Mouse (Mus musculus) A20 (cell line): ENCODE measurements around the gene Auts2.

Experiments used
- DNase-seq: peaks from one replicate; pipeline ENCODE4 v3.0.0-alpha.2; 2011; ENCODE audit warnings: low read depth, low spot score

Auts2 gene

DNA sequence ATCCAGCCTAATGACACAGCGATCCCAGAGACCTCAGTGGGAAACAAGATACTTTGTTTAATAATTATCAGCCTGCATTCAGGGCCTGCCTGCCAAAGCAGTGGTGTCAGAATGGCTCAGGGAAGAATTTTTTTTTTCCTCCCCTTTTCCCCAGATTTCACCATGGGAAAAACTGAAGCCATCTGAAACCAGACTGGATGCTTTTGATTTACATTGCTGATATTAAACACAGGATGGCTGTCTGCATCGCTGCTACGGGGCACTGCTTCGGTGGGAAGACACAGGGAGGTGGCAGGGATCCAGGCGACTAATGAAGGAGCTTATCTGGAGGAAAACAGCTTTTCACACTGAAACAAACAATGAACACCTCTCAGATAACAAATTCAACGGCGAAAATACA, 912.6 kb downstream of the Auts2 start:
- no peak for DNase-seq

DNA sequence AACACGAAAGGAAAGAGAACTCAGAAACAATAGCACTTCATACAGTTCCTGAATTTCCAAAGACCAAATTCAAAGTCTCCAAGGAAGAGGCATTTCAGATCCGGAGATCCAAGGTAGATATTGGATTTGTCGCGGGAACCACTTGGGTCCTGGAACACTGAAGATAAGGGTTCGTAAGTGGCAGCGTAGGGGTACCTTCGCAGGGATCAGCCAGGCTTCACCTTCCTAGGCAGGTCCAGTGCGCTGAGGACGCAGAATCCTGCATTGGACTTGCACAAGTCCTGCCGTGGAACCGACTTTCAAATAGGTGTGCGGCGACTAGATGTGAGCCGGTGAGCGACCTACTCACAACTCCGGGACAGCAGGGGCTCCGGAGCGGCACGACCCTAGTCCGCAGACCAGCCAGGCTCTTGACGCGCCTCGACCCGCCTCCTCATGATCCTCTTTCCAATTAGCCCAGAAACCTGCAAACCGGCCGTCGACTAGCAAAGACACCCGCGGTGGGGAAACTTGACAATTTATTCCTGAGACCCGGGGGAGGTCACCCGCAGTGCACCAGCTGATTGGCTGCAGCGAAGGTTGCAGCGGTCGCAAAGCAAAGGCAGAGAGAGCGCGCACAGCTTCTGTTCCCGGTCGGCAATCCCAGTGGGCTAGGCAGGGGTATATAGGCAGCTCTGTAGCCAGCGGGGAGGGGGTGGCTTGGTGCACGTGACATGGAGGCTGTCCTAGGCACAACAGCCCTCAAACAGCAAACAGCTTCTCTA, 926.8 kb downstream of the Auts2 start:
- no peak for DNase-seq

DNA sequence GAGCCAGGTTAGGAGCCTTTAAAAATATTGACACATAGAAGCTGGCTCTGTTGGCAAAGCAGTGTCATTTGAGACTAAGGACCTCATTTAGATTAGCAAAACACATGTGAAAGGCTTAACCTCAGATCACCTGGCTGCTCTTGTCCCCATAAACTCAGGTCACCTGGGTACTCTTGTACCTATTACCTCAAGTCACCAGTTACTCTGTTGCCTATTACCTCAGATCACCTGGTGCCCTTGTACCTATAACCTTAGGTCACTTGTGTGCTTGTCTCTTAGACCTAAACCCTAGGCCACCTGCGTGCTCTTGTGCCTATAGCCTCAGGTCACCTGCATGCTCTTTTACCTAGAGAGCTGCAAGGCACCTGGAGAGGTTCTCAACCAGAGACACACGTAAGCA, 928.9 kb downstream of the Auts2 start:
- no peak for DNase-seq

DNA sequence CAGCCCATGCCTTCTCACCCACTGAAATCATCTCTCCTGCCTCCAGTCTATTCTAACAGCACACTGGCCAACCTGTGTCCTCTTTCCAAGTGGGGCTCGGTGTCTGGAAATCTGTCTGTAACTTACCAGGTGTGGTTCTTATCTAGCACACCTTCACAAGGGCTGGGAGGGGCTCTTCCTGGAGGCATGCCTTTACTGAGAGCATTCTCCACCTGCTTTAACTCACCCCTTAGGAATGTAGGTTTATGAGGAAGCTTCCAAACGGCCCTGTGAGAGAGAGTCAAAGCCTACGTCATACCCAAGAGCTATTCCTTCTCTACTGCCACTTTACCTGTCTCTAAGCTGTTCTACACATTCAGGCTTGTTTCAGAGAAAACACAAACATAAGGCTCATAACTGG, 929.8 kb downstream of the Auts2 start:
- no peak for DNase-seq

DNA sequence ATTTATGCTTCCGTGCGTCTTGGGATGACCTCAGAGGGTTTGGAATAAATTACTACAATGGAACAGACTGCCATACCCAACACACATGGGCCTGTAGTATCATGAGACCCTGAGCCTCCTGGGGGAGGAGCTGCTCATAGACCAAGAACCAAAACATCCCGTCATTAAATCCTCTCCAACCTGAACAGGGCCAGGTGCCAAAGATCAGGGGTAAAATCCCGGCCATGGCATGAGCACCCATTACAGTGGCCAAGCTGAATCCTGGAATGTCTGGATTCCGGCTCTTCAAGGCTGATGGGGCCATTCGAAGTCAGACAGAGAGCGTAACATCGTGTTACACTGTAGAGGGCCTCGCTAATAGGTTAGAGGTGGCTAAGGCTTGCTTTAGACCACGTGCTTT, 932.4 kb downstream of the Auts2 start:
- DNase-seq = no peak

DNA sequence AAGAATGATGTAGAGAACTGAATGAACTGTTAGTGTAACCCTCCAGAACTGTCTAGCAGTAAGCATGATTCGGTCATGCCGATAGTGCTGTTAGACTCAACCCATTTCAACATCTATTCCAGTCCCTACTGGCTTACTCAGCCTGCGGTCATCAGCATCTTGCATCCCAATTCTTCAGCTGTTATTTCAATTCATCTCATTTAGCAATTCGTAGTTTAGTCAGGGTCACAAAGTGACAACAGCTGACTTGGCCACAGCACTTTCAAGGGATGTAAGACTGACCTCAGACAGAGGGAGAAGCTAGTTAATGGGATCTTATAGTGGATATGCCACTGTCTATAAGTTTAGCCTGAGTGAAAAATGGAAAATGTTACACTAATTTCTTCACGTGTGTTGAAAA, 936.4 kb downstream of the Auts2 start:
- no peak for DNase-seq

DNA sequence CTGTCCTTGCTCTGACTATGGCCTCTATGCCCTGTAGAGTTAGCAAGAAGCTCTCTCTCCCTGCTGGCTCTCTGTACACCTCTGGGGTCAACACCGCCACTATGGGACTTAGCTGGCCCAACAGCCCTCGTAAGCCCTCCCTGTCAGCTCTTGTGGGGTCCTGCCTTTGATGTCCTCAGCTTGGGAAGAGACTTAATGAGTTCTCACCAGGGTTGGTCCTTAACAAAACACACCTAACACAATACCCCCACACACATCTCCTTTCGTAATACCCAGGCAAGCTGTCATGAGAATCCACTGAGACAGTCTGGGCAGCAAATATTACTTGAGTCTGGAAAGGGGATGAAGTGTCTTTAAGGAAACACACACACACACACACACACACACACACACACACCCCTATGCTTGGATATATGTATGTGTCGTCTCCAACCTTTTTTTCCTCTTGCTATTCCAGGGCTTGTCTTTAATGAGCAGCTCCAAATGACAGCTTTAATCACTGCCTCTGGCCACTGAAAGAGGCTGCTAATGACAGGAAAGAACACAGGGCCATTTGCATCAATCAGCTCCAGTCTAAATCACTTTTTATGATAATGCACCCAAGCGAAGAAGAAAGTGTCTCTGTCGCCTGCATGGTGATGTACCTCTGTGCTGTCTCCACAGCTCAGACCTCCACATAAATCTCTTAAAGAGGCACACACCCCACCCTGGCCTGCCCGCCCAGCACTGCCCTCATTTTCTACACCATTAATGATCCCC, 941.0 kb downstream of the Auts2 start:
- DNase-seq = no peak

DNA sequence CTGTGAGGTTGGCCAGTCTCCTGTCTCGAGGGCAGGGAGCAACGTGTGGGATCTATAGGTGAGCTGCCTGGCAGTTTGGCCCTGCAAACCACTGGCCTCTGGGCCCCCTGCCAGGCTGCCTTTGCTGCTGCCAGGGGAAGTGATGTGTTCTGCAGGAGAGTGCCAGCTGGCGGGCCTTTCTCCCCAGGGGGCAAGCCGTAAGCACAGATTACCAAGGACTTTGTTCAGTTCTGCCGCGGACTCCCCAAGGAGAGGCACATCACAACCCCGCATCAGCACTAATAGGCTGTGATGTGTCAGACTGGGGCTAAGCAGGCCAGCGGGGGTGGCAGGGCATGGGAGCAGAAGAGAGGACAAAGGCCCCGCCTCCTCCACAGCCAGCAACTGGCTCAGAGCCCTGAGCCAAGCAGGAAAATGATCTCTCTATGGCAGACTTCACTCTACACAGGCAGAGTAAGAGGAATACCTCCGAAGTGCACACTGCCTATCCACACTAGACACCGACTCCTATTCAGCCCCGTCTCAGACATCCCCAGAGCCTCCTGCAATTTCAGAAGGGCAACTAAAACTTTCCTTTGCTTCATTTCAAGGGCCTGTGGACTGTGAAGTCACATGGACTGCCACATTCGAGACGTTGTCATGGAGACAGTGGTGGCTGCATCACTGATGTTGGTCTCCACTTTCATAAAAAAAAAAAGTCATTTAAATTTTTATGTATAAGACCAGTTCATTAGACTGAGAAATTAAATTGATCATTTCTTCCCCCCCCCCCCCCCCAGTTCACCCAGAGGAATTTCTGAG, 942.6 kb downstream of the Auts2 start:
- DNase-seq = no peak

DNA sequence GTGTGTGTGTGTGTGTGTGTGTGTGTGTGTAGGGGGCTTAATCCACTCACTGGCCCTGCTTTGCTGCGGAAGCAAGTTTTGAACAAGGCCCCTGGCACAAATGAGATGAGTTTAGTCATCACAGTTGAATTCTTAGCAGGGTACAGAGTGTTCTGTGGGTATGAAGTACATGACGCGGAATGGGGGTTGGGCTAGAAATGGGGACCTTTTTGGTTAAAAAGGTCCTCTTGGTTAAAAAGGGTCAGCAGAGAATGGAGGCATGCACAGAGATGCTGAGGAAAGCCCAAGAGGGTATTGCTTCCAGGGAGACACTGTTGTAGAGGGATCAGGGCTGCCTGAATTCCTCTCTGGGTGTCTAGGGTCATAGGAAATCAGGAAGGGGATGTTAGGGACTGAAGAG, 945.6 kb downstream of the Auts2 start:
- DNase-seq = no peak

DNA sequence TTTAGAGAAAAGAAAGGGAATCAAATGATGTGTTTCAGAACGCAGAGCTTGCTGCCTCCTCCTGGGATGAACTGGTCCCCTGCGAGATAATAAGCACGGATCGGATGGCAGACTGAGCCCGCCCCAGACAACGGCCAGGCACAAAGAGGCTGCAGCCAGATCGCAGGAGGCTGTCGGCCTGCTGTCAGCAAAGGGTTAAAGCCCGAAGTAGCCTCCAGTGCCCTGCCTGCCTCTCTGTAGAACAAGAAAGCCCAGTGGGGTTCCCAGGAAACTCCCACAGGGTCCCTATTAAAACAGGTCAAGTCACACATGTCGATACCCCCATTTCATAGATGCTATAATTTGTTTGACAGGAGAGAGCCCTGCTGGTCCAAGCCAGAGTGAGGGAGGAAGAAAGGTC, 946.6 kb downstream of the Auts2 start:
- DNase-seq = no peak

DNA sequence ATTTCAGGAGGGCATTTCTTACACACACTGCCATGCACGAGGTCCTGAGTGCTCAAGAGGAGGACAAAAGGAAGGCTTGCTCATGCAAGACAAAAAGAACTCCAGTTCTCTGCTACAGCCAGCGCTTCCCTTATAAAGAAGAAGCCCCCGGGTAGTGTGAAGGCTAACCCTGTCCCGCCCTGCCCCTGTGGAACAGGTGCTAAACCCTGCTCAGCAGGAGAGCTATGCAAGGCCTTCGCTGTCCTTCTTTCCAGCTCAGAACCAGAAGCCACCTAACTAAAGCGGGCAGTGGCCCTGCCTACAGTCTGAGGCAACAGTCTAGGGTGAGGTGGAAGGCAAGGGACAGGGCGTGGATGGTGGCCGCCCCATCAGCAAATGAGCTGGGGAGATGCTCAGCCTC, 947.4 kb downstream of the Auts2 start:
- DNase-seq = no peak

DNA sequence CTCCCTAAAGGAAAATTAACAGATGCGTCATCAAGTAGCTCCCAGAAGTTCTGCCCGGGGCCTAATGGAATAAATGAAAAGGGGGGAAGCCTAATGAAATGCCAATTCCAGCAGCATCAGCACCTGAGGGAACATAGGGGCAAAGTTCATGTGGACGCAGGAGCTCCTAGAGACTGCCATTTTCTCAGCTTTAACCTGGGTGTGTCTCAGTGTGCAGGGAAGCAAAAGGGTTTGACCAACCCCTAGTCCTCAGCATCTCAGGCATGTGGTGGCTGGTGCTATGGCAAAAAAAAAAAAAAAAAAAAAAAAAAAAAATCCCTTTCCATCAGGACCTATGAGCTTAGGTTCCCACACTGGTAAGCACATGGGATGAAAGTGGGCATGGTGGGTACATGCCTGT, 948.5 kb downstream of the Auts2 start:
- DNase-seq = no peak

DNA sequence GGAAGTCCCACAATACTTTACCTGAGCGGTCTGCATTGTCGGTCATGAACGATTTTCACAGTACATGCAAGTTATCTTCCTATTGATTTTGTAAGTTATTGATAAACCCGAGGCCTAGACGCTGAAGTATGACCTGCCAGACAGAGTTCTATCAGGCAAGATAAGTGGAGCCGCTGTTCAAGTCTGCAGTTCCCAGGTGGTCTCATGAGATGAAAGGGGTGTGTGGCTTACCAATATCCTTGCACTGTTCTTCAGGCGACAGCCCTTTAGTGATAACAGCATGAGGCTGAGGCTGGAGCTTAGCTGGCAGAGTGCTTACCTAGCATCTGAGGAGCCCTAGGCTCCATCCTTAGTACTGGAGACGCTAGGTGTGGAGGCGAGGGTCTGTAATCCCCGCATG, 949.9 kb downstream of the Auts2 start:
- DNase-seq = no peak

DNA sequence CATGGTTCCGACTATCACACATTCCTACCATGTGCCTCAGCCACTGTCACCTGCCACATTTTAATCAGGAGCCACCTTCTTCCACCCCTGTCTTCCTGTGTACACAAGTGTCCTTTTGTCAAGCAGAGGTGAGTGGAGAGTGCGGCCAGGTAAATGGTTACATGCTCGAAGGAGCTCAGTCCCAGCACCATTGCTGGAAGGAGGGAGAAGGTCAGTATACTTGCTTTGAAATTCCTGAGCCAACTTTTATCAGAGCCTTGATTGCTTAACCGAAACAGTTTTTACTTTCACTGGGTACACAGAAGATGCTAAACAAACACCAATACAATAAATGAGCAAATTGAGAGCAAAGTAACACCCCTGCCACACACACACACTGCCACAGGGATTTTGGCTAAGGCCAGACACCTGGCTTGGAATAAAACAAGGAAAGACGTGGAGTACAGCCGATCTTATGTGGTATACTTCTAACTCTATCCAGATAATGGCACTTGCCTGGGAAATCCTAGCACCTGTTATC, 953.1 kb downstream of the Auts2 start:
- no peak for DNase-seq

DNA sequence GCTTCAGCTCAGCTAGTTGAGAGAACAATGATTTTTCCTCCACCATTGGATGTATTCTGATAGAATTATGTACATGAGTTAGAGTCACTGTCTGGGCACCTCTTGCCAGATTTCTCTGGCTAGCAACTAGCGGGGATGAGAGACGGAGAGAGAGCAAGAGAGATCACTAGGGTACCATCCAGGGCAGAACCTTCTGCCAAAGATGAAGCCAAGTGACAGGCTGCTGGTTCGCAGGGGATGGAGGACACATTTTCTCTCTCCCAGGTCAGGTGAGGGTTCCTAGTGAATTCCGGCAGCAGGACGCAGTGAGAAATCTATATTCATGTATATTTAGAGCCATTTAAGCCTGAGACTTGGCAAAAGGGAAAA, 956.8 kb downstream of the Auts2 start:
- no peak for DNase-seq

DNA sequence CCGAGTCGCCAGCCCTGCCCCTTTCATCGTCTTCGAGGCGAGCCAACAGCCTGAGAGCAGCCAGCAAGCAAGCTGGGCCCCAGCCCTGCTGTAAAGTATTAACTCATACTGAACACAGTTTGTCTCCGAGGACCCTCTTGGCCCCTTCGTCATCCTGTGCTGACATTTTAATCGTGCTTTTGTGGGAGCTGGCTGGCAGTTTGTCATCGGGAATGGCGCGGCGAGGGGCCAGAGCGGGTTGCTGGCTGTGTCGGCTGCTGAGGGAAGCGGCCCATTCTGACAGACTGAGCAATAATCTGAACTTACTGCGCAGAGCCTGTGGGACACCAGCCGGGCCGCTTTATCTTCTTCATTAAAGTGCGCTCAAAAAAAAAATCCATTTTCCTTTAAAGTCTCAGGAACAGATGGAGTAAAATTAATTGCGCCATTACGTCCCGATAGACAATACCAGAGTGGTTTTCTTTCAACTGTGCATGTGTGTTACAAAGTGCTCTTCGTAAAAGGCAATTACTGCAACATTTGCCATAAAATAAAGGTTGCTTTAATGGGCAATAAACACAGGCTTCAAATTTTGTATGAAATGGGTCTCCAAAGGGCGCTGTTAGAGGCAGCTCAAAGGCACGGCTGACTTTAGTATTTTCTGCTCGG, 957.3 kb downstream of the Auts2 start:
- no peak for DNase-seq

DNA sequence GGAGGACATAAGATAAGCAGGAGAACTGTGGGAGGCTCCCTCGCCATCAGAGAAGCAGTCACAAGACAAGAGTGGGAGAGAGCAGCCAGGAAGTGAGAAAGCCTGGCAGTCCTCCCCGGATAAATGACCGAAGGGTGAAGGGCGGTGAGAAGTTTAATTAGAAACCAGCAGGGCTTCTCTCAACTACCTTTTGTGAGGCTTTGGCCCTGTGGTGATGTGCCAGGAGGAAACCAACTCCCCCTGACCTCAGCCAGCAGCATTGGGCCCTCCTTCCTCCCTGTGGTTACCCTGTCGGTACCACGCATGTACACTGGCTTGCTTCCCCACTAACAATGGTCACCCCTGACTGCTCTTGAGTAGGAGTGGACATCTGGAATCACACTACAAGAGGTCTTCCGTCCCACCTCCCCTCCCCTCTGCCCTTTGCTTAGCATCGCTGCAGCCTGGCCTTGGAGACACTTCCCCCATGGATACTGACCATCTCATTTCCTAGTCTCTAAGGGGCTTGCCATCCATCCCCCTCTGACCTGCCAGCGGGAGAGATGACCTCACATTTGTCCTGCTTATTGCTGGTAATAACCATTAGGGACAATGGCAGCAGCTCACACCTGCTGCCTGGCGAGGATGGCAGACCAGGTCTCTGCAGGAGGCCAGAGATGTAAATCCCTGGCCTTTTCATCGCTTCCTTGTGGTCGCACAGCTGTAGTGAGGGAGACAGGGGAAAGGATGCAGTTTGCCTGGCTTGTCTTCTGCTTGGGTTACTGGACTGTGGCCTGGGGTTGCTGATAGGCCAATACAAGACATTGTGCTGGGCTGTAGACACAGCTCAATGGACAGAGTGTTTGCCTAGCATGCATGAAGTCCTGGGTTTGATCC, 958.6 kb downstream of the Auts2 start:
- DNase-seq = no peak

DNA sequence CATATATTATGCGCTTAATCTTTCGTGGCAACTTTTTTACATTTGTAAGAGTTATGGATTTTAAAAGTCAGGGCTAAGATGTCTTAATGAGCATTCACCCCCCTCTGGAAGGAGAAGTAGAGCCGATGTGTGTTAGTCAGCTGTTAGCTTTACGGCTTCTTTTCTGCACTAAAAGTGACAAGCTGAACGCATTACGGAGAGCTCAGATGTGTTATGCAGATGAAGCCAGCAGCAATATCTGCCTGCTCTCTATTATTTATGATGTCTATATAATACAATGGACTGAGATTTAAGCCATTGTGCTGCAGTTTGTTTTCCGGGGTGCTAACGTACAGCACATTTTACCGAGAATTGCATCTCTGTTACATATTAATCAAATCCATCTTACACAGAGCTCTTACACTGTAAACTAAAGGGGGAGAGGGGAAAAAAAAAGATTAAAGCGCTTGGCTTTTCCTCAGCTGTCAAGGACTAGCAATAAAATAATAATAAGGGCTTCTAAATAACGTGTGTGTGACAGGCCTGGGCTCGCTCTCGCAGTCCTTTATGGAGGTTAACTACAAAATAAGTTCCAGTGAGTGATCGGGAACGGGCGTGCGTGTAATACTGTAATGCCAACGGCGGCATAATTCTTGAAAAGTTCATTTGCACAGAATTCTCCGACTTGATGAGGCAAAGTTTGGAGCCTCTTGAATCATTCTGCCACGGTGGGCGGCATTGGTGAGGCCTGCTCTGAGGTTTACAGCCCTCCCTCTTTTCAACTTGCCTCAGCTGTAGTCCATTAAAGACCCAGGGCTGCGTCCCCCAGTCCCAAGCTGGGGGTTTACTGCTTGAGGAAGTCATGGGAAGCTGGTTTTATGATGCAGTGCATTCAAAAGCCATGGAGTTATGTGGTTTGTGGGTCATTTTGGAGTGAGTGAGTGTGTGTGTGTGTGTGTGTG, 961.8 kb downstream of the Auts2 start:
- no peak for DNase-seq

DNA sequence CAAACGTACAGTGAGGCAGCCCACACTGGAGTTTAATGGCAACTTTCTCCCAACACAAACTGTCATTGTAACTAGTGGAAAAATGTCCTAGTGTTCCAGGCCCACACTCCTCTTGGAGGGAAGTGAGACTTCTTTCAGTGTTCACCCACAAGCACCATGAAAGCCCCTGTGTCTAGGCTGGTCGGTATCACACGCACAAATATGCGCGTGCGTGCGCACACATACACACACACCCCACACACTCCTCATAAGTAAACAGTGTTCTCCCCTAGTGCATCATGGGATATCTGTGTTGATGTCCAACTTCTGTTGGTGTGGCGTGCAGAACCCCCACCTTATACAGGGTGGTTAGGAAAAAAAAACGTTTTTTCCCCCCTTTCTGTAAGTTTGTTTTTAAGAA, 964.4 kb downstream of the Auts2 start:
- DNase-seq = no peak
